Mouse (Mus musculus) liver, postnatal 0 days (tissue): ENCODE results near the gene Tpm3.

Experiments used
- CTCF ChIP-seq: sonication (generic); IDR thresholded peaks from 2 replicates; pipeline ENCODE4 v1.5.1; 2016; ENCODE audit warnings: antibody characterized with exemption, low read depth
- EP300 ChIP-seq: IDR thresholded peaks from 2 replicates; pipeline ENCODE4 v1.6.1; 2016; ENCODE audit warnings: antibody characterized with exemption, low read depth, mild to moderate bottlenecking

DNA sequence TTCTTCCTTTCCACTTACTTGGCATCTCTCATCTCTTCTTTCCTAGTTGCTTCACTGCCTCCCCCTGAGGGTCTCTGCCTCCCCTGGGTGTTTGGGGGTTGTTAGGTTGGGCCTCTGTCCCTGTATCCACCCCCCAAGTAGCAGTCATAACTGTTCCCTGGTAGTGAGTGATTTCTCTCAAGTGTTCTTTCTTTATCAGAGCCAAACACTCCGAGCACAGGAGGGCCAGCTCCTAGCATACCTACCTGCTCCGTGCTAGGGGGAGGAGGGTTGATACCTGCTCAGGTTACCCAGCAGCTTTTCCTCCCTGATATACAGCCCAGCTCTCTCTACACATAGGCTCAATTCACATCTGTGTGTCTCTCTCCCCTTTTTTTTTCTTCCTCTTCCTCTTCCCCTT is 16.2 kb downstream of the Tpm3 start:
- TF ChIP-seq CTCF (no peak), EP300 (no peak)
